Mouse (Mus musculus) lung, embryonic 16.5 days (tissue): ENCODE results near the gene Nae1. TPM values are rescaled to one million over a fixed set of nuclear protein-coding genes. Genes with fewer than 3 reads are reported as not detected.

Experiments
- ATAC-seq: fragments of 200-750 bp; cut with Nextera tagmentation; 2 replicates; pipeline ENCODE4 v1.8.0; 2017; ENCODE audit warnings: low read depth, mild to moderate bottlenecking, moderate library complexity
- H3K27ac ChIP-seq: fragments of 300-500 bp; sonication (generic); 2 replicates; pipeline ENCODE4 v1.5.1; 2014; ENCODE audit warnings: mild to moderate bottlenecking, control low read depth, low read length
- H3K27me3 ChIP-seq: fragments of 300-500 bp; sonication (generic); 2 replicates; pipeline ENCODE4 v1.6.1; 2014; ENCODE audit warnings: low read depth, low read length, mixed read lengths; ENCODE audit not compliant: control insufficient read depth, insufficient read depth
- H3K36me3 ChIP-seq: fragments of 300-500 bp; sonication (generic); 2 replicates; pipeline ENCODE4 v1.6.1; 2014; ENCODE audit warnings: low read length; ENCODE audit not compliant: control insufficient read depth, insufficient read depth
- H3K4me1 ChIP-seq: fragments of 300-500 bp; sonication (generic); replicated peaks from 2 replicates; pipeline ENCODE4 v1.6.1; 2014; ENCODE audit warnings: low read length, mixed read lengths; ENCODE audit not compliant: control insufficient read depth, insufficient read depth
- H3K4me2 ChIP-seq: fragments of 300-500 bp; sonication (generic); 2 replicates; pipeline ENCODE4 v1.6.1; 2014; ENCODE audit warnings: low read depth, low read length, control low read depth
- H3K4me3 ChIP-seq: fragments of 300-500 bp; sonication (generic); 2 replicates; pipeline ENCODE4 v1.5.1; 2014; ENCODE audit warnings: mild to moderate bottlenecking, low read length, control low read depth
- H3K9ac ChIP-seq: fragments of 300-500 bp; sonication (generic); 2 replicates; pipeline ENCODE4 v1.6.1; 2014; ENCODE audit warnings: low read length, control low read depth
- H3K9me3 ChIP-seq: fragments of 300-500 bp; sonication (generic); 2 replicates; pipeline ENCODE4 v1.6.1; 2016; ENCODE audit warnings: low read length; ENCODE audit not compliant: control insufficient read depth
- WGBS: fragments of 180-500 bp; shearing (Covaris S2); extraction: QIAGEN DNeasy Blood & Tissue Kit; methylation state at CpG from one replicate; pipeline ENCODE4 v1.1.7; 2014; 5-methylcytosine and 5-hydroxymethylcytosine counted together
- polyA plus RNA-seq: library from polyadenylated mRNA; unstranded; fragments of >200 nt; fragmentation: Nextera tagmentation; extraction: Ambion mirVana; gene quantifications from 2 replicates; pipeline ENCODE4 v1.2.1, GENCODE M21; 2015

Nae1 gene
- polyA plus RNA-seq, 1 experiment from 2014 or later = 86.7 TPM

DNA sequence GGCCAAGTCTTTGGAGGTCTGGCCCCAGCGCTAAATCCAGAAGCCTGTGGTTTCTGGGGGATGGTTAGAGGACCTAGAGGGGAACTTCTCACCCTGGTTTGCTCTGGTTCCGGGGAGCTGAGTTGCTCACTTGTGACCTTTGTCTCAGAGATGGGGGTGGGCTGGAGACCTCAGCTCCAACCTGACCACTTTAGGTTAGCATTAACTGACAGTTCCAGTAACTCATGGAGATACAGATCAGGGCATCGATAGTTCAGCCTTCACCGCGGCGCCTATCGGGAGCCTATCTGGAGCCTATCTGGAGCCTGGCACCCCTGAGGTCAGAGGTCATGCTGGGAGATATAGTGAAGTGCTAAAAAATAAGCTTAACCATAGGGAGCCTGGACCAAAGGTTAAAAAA is 22.8 kb upstream of the Nae1 start:
- H3K27ac ChIP-seq = no peak overlapping the region
- H3K4me2 ChIP-seq = no peak overlapping the region
- no peaks in the 10 kb centered on the region for H3K4me1 ChIP-seq
- no peak overlapping the region for H3K4me3 ChIP-seq
- ATAC-seq = no peak
- peaks cover 2% of the 10 kb centered on the region; the same call in 1 of the 2 replicates for H3K27me3 ChIP-seq
- WGBS = 27% methylated on average over 7 of the region's 7 CpGs
- H3K36me3 ChIP-seq = no peaks in the 10 kb centered on the region
- H3K9ac ChIP-seq = no peak overlapping the region
- no peaks in the 10 kb centered on the region for H3K9me3 ChIP-seq

GRCm38 (mm10) chr8:104555191-104555590 is 20.8 kb upstream of the Nae1 start:
- Histone ChIP-seq H3K4me1 (no peaks in the 10 kb centered on the region), H3K9ac (no peak overlapping the region), H3K27ac (no peak overlapping the region), H3K27me3 (peaks cover 2% of the 10 kb centered on the region; the same call in 1 of the 2 replicates), H3K9me3 (no peaks in the 10 kb centered on the region), H3K36me3 (no peaks in the 10 kb centered on the region), H3K4me3 (no peak overlapping the region), H3K4me2 (no peak overlapping the region)
- WGBS = 66% methylated on average over 4 of the region's 4 CpGs
- ATAC-seq = no peak

DNA sequence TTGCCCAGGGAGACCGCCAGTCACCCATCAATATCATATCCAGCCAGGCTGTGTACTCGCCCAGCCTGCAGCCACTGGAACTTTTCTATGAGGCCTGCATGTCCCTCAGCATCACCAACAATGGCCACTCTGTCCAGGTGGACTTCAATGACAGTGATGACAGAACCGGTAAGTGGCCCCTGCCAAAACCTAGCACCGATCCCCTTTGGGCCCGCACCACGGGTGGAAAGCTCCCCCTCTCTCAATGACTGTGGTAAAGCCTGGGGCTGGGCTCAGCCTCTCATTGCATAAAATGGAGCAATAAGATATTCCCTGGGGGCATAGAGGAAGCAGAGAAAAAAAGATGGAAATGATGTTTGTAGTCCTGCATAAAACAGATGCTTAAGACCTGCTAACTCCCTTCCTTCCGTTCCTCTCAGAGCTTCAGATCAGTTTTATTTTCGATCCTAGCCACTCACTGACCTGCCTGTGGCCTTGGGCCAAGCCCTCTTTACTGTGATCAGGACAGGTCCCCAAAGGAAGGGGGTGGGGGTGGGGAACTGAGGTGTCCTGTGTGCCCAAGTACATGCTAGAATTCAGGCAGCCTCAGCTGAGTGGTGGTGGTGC is 9.1 kb upstream of the Nae1 start:
- 81% methylated on average over 8 of the region's 8 CpGs for WGBS
- H3K27me3 ChIP-seq = peaks cover 48% of the 10 kb centered on the region

DNA sequence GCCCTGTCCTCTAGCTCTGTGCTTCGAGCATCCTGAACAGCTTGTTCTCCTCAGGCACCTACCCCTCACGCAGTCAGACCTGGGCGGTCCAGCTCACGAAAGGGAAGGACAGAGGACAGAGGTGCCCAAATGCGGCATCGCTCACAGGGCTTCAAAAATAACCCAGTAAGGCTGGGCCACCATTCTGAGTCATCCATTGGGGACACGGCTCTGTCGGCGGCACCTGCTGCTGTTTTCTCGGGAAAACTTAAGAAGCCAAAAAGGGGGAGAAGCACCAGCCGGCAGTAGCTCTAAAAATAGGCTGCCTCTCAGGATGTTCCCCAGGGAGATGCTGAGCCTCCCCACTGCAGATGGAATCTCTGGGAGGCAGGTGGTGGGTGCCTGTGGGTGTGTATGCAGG is 7.7 kb upstream of the Nae1 start:
- Histone ChIP-seq H3K9ac (no peak overlapping the region), H3K4me1 (peaks cover 3% of the 10 kb centered on the region; the same call in 1 of the 2 replicates), H3K4me3 (no peak overlapping the region), H3K9me3 (no peaks in the 10 kb centered on the region), H3K36me3 (no peaks in the 10 kb centered on the region), H3K27ac (no peak overlapping the region), H3K27me3 (peaks cover 53% of the 10 kb centered on the region), H3K4me2 (no peak overlapping the region)
- no peak for ATAC-seq
- WGBS = 9% methylated on average over 11 of the region's 11 CpGs

More for the DNA sequence above, 9.1 kb upstream of the Nae1 start:
- Histone ChIP-seq H3K36me3 (no peaks in the 10 kb centered on the region), H3K4me3 (no peak overlapping the region), H3K9ac (no peak overlapping the region), H3K4me1 (peaks cover 3% of the 10 kb centered on the region; the same call in 1 of the 2 replicates), H3K9me3 (no peaks in the 10 kb centered on the region), H3K4me2 (no peak overlapping the region), H3K27ac (no peak overlapping the region)
- ATAC-seq = no peak

- ATAC-seq = no peak
- H3K9ac ChIP-seq = no peak overlapping the region
Measured at GRCm38 (mm10) chr8:104541515-104541880, 7.1 kb upstream of the Nae1 start.

GRCm38 (mm10) chr8:104540710-104541514 is 6.5 kb upstream of the Nae1 start:
- Histone ChIP-seq H3K4me3 (peak overlapping the region; percentile 53), H3K27me3 (peaks cover 53% of the 10 kb centered on the region)
- WGBS = under 1% methylated on average over 72 of the region's 76 CpGs

More at GRCm38 (mm10) chr8:104541515-104541880, 7.1 kb upstream of the Nae1 start:
- peaks cover 3% of the 10 kb centered on the region; the same call in 1 of the 2 replicates for H3K4me1 ChIP-seq
- H3K9me3 ChIP-seq = no peaks in the 10 kb centered on the region
- 14% methylated on average over 8 of the region's 8 CpGs for WGBS
- H3K4me2 ChIP-seq = peak overlapping the region; percentile 85
- peak overlapping the region; percentile 53 for H3K4me3 ChIP-seq
- H3K27me3 ChIP-seq = peaks cover 53% of the 10 kb centered on the region
- H3K36me3 ChIP-seq = no peaks in the 10 kb centered on the region
- no peak overlapping the region for H3K27ac ChIP-seq

GRCm38 (mm10) chr8:104540238-104540637 is 5.8 kb upstream of the Nae1 start:
- ATAC-seq = no peak
- Histone ChIP-seq H3K9me3 (no peaks in the 10 kb centered on the region), H3K4me2 (peak overlapping the region; percentile 85), H3K4me1 (peaks cover 6% of the 10 kb centered on the region), H3K27ac (no peak overlapping the region), H3K36me3 (no peaks in the 10 kb centered on the region), H3K9ac (no peak overlapping the region), H3K4me3 (peak overlapping the region; percentile 53), H3K27me3 (peaks cover 53% of the 10 kb centered on the region)
- 37% methylated on average over 7 of the region's 7 CpGs for WGBS

More at GRCm38 (mm10) chr8:104540710-104541514, 6.5 kb upstream of the Nae1 start:
- Histone ChIP-seq H3K4me1 (peaks cover 3% of the 10 kb centered on the region; the same call in 1 of the 2 replicates), H3K27ac (no peak overlapping the region), H3K9me3 (no peaks in the 10 kb centered on the region), H3K9ac (peak overlapping the region; percentile 55), H3K36me3 (no peaks in the 10 kb centered on the region), H3K4me2 (peak overlapping the region; percentile 85)
- ATAC-seq = peak; percentile 56; the same call in 1 of the 2 replicates

- no peaks in the 10 kb centered on the region for H3K36me3 ChIP-seq
- no peak overlapping the region for H3K4me2 ChIP-seq
- H3K9ac ChIP-seq = no peak overlapping the region
- WGBS = 67% methylated on average over 2 of the region's 2 CpGs
- H3K27me3 ChIP-seq = peaks cover 53% of the 10 kb centered on the region
- no peak overlapping the region for H3K4me3 ChIP-seq
- H3K27ac ChIP-seq = no peak overlapping the region
- H3K4me1 ChIP-seq = peaks cover 9% of the 10 kb centered on the region
- no peak for ATAC-seq
- H3K9me3 ChIP-seq = no peaks in the 10 kb centered on the region
Measured at GRCm38 (mm10) chr8:104539566-104539965, 5.1 kb upstream of the Nae1 start.

DNA sequence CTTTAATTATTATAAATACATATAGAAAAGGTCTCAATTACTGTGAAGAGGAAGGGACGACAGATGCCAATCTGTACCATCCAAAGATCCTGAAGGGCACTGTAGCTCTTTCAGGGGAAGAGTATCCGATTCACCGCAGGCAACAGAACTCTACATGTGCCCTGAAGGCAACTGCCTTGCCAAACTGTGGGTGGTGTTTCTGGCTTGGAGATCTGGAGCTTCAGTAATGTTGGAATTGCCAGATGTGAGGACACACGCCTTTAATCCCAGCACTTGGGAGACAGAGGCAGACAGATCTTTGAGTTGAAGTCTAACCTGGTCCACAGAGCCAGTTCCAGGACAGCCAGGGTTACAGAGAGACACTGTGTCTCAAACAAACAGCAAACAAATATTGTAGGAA is 4.5 kb upstream of the Nae1 start:
- no peak for ATAC-seq
- no peaks in the 10 kb centered on the region for H3K36me3 ChIP-seq
- H3K27me3 ChIP-seq = peaks cover 53% of the 10 kb centered on the region
- no peak overlapping the region for H3K4me2 ChIP-seq
- no peaks in the 10 kb centered on the region for H3K9me3 ChIP-seq
- WGBS = 90% methylated on average over 4 of the region's 4 CpGs
- peaks cover 9% of the 10 kb centered on the region for H3K4me1 ChIP-seq
- H3K9ac ChIP-seq = no peak overlapping the region
- no peak overlapping the region for H3K4me3 ChIP-seq
- H3K27ac ChIP-seq = no peak overlapping the region
